Mouse (Mus musculus) cerebellum, adult 2 months (tissue): ENCODE measurements at regions not wholly inside any gene's neighbourhood (a gene's known extent, or its start where the extent isn't known, plus 50 kb on each side); places are given as distances from the start of the nearest gene placed in this dataset.

ENCODE experiments used
- CTCF ChIP-seq: fragments of 200-500 bp; IDR thresholded peaks from 2 replicates; pipeline ENCODE4 v1.5.1; 2011; ENCODE audit warnings: low read depth, mild to moderate bottlenecking, control low read depth, low read length, moderate library complexity, borderline replicate concordance; ENCODE audit not compliant: insufficient read depth
- POLR2A ChIP-seq: fragments of 200-500 bp; IDR thresholded peaks from 2 replicates; pipeline ENCODE4 v1.6.1; 2011; ENCODE audit warnings: low read length, control low read depth, borderline replicate concordance; ENCODE audit not compliant: insufficient read depth

DNA sequence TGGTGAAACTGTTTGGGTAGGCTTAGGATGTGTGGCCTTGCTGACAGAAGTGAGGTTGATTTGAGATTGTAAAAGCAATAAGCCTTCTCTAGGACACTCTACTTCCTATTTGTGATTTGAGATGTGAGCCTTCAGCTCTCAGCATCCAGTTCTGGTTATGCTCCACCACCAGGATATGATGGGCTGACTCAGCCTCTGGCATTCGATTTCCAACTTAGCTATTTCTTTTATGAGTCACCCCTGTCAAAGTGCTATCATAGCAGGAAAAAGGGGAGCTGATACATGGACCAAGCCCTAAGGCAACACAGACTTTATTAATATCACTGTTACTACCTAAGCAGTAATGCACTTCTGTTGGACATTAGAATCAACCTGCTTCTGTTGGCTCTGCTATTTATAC lies 310.2 kb upstream of the Ndst3 start:
- no peak for TF ChIP-seq CTCF
- no peak for TF ChIP-seq POLR2A
